Mouse (Mus musculus) bone marrow macrophage, adult 2 months (primary cell): ENCODE measurements around the gene Abhd2. TPM values are rescaled to one million over a fixed set of nuclear protein-coding genes. Genes with fewer than 3 reads are reported as not detected.

Experiments used
- H3K27ac ChIP-seq: 2 replicates; pipeline ENCODE4 v1.5.1; 2012; ENCODE audit warnings: low read depth, low read length; ENCODE audit not compliant: insufficient read depth
- H3K4me1 ChIP-seq: 2 replicates; pipeline ENCODE4 v1.6.1; 2012; ENCODE audit warnings: low read length; ENCODE audit not compliant: control insufficient read depth, insufficient read depth
- H3K4me3 ChIP-seq: 2 replicates; pipeline ENCODE4 v1.5.1; 2012; ENCODE audit warnings: mild to moderate bottlenecking, low read length, moderate library complexity; ENCODE audit not compliant: insufficient read depth
- CTCF ChIP-seq: IDR thresholded peaks from 2 replicates; pipeline ENCODE4 v1.5.1; 2012; ENCODE audit warnings: low read depth, mild to moderate bottlenecking, low read length, moderate library complexity
- POLR2A ChIP-seq: IDR thresholded peaks from 2 replicates; pipeline ENCODE4 v1.6.1; 2012; ENCODE audit warnings: mild to moderate bottlenecking, low read depth, low read length, borderline replicate concordance
- polyA plus RNA-seq: library from polyadenylated mRNA; stranded (reverse); fragments of >200 nt; gene quantifications from 2 replicates; pipeline ENCODE4 v1.2.4, GENCODE M21; 2012; ENCODE audit not compliant: missing spikeins, insufficient read depth, insufficient read length

The Abhd2 gene
- polyA plus RNA-seq, 1 experiment = 25.9 TPM

DNA sequence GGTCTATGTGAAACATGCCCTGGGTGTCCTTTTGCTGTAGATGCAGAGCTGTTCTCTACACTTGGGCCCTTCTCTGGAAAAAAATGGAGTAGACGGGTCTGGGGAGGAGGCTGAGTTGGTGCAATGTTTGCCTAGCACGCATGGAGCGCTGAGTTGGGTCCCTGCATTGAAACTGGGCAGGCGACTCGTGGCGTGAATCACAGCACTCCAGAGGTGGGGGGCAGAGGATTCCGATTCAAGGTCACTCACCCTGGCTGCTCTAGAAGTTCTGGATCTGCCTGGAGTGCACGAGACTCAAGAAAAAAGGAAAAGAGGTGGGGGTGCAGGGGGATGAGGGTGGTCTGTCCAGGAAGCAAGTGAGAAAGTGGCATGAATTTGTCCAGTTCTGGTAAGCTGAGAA is 14.9 kb downstream of the Abhd2 start:
- Histone ChIP-seq H3K4me1 (peaks cover 5% of the 10 kb centered on the region), H3K4me3 (no peak overlapping the region), H3K27ac (no peak overlapping the region)
- TF ChIP-seq POLR2A (no peak), CTCF (no peak)

DNA sequence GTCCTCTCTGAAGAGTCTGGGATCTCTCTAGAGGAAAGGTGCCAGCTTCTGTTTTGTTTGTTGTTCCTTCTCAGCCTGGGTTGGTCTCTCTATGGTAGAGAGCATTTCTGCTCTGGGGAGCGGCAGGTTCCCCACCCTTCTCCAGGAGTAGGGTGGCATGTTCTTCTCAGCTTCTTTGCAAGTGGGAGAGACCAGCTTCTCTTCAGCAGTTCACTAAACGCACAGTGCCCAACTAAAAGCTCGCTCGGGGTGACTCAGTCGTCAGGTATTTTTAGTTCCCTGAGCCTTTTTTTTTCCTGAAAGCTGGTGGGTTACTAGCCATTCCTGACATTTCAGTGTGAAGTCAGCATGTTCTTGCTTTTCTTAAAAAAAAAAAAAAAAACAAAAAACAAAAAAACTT is 15.4 kb downstream of the Abhd2 start:
- peaks cover 2% of the 10 kb centered on the region for H3K4me1 ChIP-seq

DNA sequence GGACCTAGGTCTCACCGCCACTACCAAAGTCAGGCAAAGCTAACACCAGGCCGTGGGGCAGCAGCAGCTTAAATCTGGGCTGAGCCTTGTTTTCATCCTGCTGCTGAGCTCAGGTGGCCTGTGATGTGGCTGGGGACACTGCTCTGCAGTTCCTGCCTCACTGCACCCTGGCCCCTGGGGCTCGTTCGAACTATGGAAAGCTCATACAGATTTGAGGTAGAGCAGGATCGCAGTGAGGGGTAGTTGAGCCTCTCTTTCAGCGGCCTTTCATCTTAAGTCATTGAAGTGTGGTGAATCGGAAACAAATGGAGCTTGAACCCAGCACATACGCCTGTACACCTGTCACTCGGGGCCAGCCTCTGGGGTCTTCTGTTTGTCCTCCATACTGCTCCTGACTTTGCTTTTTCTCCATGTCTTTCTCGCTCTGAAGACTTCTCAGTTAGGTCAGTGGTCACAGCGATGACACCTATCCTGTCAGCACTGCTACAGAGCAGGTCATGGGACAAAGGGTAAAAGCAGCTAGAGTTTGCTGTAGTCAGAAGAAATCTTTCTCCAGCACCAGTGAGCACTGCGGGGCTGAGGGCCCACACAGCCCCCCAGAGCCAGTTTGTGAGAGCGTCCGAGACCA is 20.7 kb downstream of the Abhd2 start:
- TF ChIP-seq CTCF (no peak), POLR2A (no peak)
- Histone ChIP-seq H3K4me3 (no peak overlapping the region), H3K4me1 (no peaks in the 10 kb centered on the region), H3K27ac (no peak overlapping the region)

More for the DNA sequence above, 15.4 kb downstream of the Abhd2 start:
- Histone ChIP-seq H3K27ac (no peak overlapping the region), H3K4me3 (no peak overlapping the region)
- TF ChIP-seq POLR2A (no peak), CTCF (no peak)

DNA sequence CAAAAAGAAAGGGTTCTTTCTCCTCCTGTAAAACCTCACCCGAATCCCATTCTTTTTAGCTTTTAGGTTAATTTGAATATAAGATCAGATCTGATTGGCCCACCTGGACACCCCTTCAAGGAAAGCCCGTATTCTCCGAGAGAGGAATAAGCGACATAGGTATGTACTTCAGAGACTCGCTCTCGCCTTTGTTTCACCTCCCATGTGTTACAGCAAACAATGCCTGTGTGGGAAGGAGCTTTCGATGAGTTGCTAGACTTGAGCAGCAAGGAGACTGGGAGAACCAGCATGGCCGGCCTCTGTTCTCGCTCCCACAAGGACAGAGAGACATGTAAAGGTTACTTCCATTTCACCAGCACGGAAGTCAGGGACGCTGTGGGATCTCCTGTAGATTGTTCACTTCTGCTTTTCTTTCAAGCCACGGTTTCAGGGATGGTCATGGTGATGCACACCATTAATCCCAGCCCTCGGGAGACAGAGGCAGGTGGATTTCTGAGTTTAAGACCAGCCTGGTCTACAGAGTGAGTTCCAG is 21.5 kb downstream of the Abhd2 start:
- TF ChIP-seq POLR2A (no peak), CTCF (no peak)
- no peaks in the 10 kb centered on the region for H3K4me1 ChIP-seq
- H3K27ac ChIP-seq = no peak overlapping the region

DNA sequence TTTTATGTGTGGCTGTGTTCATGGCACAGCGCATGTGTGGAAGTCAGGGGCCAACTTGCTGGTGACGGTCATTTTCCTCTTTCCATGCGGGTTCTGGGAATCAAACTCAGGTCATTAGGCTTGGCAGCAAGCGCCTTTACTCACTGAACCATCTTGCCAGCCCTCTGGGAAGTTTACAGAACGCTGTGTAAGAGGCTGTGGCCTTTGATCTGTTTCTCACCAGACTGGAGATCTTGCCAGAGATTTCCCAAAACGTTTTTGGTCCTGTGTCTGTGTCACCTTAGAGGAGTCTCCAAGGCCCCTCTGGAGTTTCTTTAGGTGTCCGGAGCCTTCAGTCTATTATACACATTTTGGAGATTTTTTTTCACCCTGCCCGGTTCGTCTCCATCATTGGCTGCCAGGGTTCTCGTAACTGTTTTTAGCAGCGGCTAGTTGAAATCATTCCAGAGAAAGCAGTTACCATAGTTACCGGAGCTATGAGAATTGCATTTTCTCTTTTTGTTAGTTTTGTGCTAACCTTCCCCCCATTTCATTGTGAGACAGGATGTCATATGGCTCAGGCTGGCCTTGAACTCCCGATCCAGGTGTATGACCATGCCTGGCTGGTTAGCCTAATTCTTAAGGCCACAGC is 22.3 kb downstream of the Abhd2 start:
- H3K4me1 ChIP-seq = no peaks in the 10 kb centered on the region
- no peak overlapping the region for H3K27ac ChIP-seq
- TF ChIP-seq POLR2A (no peak), CTCF (no peak)
- H3K4me3 ChIP-seq = no peak overlapping the region

More for the DNA sequence above, 21.5 kb downstream of the Abhd2 start:
- no peak overlapping the region for H3K4me3 ChIP-seq

DNA sequence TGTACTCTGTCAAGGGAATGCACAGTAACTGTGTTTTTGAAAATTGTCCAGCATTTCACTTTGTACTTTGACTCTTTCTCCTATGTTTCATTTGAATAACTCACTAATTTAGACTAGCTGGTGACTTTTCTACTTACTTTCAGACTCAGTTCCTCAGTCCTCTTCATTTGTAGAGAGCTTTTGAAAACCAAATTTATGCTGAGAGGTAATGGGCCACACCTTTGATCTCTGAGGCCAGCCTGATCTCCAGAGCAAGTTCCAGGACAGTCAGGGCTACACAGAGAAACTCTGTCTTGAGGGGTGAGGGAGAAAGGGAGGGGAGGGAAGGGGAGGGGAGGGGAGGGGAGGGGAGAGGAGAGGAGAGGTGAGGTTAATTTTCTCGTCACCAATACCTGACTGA is 25.7 kb downstream of the Abhd2 start:
- Histone ChIP-seq H3K4me3 (no peak overlapping the region), H3K27ac (no peak overlapping the region), H3K4me1 (no peaks in the 10 kb centered on the region)
- no peak for TF ChIP-seq CTCF
- no peak for TF ChIP-seq POLR2A

DNA sequence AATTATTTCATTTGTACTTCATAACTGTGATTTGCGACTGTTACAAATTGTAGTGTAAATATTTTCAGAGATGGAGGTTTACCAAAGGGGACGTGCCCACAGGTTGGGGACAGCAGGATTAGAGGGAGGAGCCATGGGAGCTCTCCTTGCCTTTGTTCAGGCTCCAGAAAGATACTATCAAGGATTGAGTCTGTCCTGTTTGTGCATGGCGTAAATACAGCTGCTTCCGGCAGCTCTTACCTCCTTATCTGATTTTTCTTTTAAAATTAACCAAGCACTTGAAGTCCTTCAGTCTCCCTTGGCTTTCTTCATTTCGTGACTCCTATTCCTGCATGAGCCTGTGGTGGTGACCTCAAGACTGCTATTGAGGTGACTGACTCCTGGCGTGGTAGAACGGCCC is 26.5 kb downstream of the Abhd2 start:
- Histone ChIP-seq H3K4me1 (no peaks in the 10 kb centered on the region), H3K27ac (no peak overlapping the region), H3K4me3 (no peak overlapping the region)
- TF ChIP-seq POLR2A (no peak), CTCF (no peak)

DNA sequence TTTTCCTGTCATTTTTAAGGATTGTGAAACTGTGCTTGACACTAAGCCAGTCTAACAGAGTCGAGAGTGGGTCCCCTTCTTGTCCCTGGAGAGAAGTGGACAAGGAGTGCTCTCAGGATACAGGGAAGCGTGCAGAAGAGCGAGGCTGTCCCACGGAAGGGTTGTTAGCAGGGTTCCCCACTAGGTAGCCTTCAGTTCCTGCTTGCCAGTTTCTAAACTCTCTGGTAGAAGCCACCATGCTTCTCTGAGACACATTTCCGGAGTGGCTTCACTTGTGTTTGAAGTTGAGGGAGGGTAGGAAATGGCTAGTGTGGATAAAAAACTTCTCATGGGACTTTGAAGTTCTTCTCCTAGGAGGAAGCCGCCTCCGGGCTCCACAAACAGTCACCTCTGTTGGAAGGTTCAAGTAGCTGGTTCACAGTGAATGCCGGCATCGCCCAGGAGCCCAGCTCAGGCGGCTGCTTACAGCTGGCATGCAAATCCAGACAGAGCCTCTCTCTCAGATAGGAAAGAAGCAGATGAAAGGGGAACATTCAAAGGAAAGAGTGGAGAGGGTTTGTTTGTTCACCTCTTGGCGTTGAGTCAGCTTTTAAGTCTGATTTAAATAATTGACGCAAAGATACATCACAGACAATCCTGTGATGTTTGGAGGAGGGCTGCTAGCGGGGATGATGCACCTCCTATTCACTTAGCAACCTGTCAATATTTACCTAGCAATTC is 27.6 kb downstream of the Abhd2 start:
- Histone ChIP-seq H3K4me3 (no peak overlapping the region), H3K4me1 (no peaks in the 10 kb centered on the region), H3K27ac (no peak overlapping the region)
- TF ChIP-seq POLR2A (no peak), CTCF (no peak)

DNA sequence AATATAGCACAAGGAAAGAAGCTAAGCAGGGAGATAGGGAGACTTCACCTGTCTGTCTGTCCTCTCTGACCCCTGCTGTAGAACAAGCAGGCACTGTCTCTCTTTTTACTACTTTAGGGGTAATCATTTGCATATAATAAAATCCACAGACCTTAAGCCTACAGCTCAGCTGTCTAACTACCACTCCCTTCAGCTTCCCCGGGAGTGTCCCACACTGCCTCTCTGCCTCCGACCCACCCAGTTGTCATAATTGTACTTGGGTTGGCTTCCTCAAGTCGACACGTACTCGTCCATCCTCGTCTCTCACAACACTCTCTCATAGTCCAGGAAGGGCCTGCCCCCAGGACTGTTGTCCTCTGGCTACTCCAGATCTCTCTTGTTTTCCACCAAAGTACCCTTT is 29.1 kb downstream of the Abhd2 start:
- no peaks in the 10 kb centered on the region for H3K4me1 ChIP-seq

DNA sequence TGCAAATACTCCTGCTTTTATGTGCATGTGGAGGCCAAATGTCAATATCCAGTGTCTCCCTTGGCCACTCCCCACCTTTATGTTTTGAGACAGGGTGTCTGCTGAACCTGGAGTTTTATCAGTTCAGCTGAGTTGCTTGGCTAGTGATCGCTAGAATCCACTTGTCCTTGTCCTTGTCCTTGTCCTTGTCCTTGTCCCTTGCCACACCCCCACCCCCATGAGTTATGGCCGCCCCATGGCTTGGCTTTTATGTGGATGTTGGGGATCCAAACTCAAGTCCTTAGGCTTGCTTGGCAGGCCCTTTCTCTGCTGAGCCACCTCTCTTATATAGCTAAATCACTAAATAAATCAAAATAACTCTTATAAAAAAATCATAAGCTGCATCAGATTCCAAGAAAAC is 29.6 kb downstream of the Abhd2 start:
- TF ChIP-seq CTCF (no peak), POLR2A (no peak)

More for the DNA sequence above, 29.1 kb downstream of the Abhd2 start:
- TF ChIP-seq CTCF (no peak), POLR2A (no peak)
- Histone ChIP-seq H3K4me3 (no peak overlapping the region), H3K27ac (no peak overlapping the region)

More for the DNA sequence above, 29.6 kb downstream of the Abhd2 start:
- H3K27ac ChIP-seq = no peak overlapping the region
- H3K4me3 ChIP-seq = no peak overlapping the region
- no peaks in the 10 kb centered on the region for H3K4me1 ChIP-seq
